Mouse (Mus musculus): ENCODE data around the gene Tmco4. TPM values are rescaled to one million over a fixed set of nuclear protein-coding genes. Genes with fewer than 3 reads are reported as not detected.
"Not testable (repeated sequence)": the region's sequence is repeated elsewhere in the genome, so short reads cannot be mapped to it uniquely, and the experiment has no call there.

Gene Tmco4
- polyA plus RNA-seq, 1 experiment from 2014 or later: 0.98 TPM

DNA sequence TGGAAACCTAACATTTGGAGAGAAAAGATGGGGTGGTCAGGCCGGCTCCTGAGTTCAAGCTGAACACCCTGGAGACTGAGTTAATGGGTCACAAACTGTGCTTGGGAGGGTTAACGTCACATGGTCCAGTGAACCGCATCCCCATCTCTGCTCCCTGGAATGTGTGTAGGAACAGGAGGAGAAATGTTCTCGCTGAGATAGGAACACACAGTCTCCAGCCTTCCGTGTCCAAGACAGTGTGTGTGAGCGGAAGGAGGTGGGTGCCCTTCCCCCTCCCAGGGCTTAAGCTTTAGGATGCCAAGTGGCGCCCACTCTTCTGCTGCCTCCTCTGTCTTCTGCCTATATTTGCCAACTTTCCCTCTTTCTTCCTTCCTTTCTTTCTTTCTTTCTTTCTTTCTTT, 12.8 kb upstream of the Tmco4 start:
- H3K27me3 ChIP-seq (replicated peaks): no peaks in the 10 kb centered on the region
- ATAC-seq (ENCODE audit: low FRiP score, low read depth): no peak

DNA sequence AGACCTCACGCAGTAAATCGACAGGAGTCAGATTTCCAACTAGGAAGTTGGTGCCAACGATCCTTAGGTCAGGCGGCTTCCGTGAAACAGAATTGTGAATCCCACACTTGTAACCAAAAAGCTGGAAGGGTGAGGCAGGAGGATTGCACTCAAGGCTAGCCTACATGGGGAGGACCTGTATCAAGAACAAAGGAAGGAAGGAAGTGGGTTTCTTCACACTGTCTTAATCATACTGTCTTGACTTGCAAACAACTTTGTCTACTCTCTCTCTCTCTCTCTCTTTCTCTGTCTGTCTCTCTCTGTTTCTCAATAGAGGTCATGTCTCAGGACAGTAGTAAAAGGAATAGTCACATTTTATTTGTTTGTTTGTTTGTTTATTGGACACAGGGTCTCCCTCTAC, 10.0 kb upstream of the Tmco4 start:
- 92% methylated on average over 5 of the region's 5 CpGs for WGBS

More for the DNA sequence above, 12.8 kb upstream of the Tmco4 start:
- Histone ChIP-seq H3K4me3 (no peak overlapping the region), H3K9me3 (no peaks in the 10 kb centered on the region), H3K9ac (no peak overlapping the region), H3K36me3 (no peaks in the 10 kb centered on the region), H3K27ac (no peak overlapping the region), H3K4me1 (no peaks in the 10 kb centered on the region), H3K4me2 (replicated peaks) (no peak overlapping the region)
- 72% methylated on average over 7 of the region's 7 CpGs for WGBS

DNA sequence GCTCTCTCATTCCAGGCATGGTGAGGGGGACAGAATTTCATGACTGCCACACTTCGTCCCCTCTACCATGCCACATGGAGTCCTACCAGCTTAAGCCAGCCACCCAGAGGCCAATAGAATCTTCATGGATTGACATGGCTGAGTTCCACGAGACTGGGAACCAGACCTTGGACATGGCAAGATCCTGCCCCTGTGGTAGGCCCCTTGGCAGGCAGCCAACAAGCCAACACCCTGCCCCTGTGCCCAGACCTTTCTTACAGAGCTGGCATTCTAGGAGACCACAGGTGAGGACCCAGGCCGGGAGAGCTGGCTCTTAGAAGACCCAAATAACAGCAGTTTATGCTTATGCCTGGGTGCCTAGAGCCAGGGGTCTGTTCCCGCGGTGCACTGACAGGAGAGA, 6.8 kb upstream of the Tmco4 start:
- no peak overlapping the region for H3K4me3 ChIP-seq
- H3K9me3 ChIP-seq: no peaks in the 10 kb centered on the region
- H3K4me2 ChIP-seq (replicated peaks): no peak overlapping the region
- no peaks in the 10 kb centered on the region for H3K36me3 ChIP-seq
- H3K4me1 ChIP-seq: no peaks in the 10 kb centered on the region
- no peaks in the 10 kb centered on the region for H3K27me3 ChIP-seq (replicated peaks)
- ATAC-seq (ENCODE audit: low FRiP score, low read depth): no peak
- 75% methylated on average over 5 of the region's 5 CpGs for WGBS
- no peak overlapping the region for H3K27ac ChIP-seq
- no peak overlapping the region for H3K9ac ChIP-seq

More for the DNA sequence above, 10.0 kb upstream of the Tmco4 start:
- no peak overlapping the region for H3K4me3 ChIP-seq
- no peak overlapping the region for H3K9ac ChIP-seq
- no peak overlapping the region for H3K4me2 ChIP-seq (replicated peaks)
- no peaks in the 10 kb centered on the region for H3K27me3 ChIP-seq (replicated peaks)
- H3K4me1 ChIP-seq: no peaks in the 10 kb centered on the region
- H3K9me3 ChIP-seq: no peaks in the 10 kb centered on the region
- no peak for ATAC-seq (ENCODE audit: low FRiP score, low read depth)
- H3K27ac ChIP-seq: no peak overlapping the region
- no peaks in the 10 kb centered on the region for H3K36me3 ChIP-seq

- no peaks in the 10 kb centered on the region for H3K27me3 ChIP-seq (replicated peaks)
- no peak within 1 kb of the TSS for H3K27ac ChIP-seq
- no peaks in the 10 kb centered on the region for H3K4me1 ChIP-seq
- H3K9me3 ChIP-seq: no peaks in the 10 kb centered on the region
- WGBS: 95% methylated on average over 13 of the region's 13 CpGs
- no peaks in the 10 kb centered on the region for H3K36me3 ChIP-seq
- no peak within 1 kb of the TSS for H3K9ac ChIP-seq
- no peak within 1 kb of the TSS for H3K4me3 ChIP-seq
- H3K4me2 ChIP-seq (replicated peaks): no peak within 1 kb of the TSS
- ATAC-seq (ENCODE audit: low FRiP score, low read depth): no peak
These were observed 5.8 kb upstream of the Tmco4 start, which contains the start of gene Rnf186 for GRCm38 (mm10) chr4:138966866-138967265. Rnf186 (plus strand) TSS chr4:138967112.

GRCm38 (mm10) chr4:138967485-138967884, 5.2 kb upstream of the Tmco4 start:
- no peaks in the 10 kb centered on the region for H3K27me3 ChIP-seq (replicated peaks)
- WGBS: 86% methylated on average over 15 of the region's 15 CpGs
- no peak overlapping the region for H3K9ac ChIP-seq
- no peak overlapping the region for H3K4me3 ChIP-seq
- no peaks in the 10 kb centered on the region for H3K9me3 ChIP-seq
- H3K36me3 ChIP-seq: no peaks in the 10 kb centered on the region
- no peak for ATAC-seq (ENCODE audit: low FRiP score, low read depth)
- peaks cover 5% of the 10 kb centered on the region for H3K4me1 ChIP-seq
- no peak overlapping the region for H3K27ac ChIP-seq
- H3K4me2 ChIP-seq (replicated peaks): no peak overlapping the region

DNA sequence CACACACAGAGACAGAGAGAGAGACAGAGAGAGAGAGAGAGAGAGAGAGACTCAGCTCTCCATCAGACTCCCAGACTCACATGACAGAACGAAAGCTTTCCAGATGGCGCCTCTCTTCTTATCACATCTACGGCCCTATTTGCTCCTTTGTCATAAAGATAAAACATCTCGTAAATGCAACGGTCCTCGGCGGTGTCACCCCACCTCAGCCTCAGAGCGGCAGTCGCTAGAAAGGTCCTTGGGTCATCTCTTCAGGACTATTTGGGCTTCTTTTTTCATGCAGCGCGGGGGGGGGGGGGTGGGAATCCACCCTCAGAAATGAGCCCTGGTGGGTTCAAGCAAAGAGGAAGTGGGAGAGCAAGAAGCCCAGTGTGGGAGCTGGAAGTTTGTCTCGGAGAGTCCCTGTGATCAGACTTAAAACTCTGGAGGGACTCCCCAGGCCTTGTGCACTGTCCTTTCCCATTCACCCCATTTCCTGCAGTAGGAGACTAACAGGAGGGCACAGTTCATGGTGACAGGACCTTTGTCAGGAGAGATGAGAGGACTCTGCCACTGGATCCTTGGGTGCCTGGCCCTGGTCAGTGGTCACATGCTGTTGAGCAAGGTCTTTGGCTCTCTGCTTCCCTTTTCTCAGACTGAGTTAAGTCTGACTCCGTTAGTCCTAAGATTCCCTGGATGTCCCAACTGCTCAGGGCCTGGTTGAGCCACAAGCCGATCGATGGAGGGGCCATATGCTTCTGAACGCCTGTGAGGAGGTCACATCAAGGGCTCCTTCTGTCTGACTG, 3.7 kb upstream of the Tmco4 start:
- ATAC-seq (ENCODE audit: low FRiP score, low read depth): no peak
- 68% methylated on average over 16 of the region's 16 CpGs for WGBS

GRCm38 (mm10) chr4:138969736-138970135, 3.0 kb upstream of the Tmco4 start:
- H3K9ac ChIP-seq: no peak overlapping the region
- H3K27me3 ChIP-seq (replicated peaks): no peaks in the 10 kb centered on the region
- H3K4me2 ChIP-seq (replicated peaks): no peak overlapping the region
- no peaks in the 10 kb centered on the region for H3K9me3 ChIP-seq
- no peak for ATAC-seq (ENCODE audit: low FRiP score, low read depth)
- no peak overlapping the region for H3K4me3 ChIP-seq
- no peaks in the 10 kb centered on the region for H3K36me3 ChIP-seq
- 74% methylated on average over 9 of the region's 9 CpGs for WGBS
- H3K4me1 ChIP-seq: peaks cover 16% of the 10 kb centered on the region
- no peak overlapping the region for H3K27ac ChIP-seq

More for the DNA sequence above, 3.7 kb upstream of the Tmco4 start:
- Histone ChIP-seq H3K4me2 (replicated peaks) (no peak overlapping the region), H3K9ac (no peak overlapping the region), H3K4me3 (no peak overlapping the region), H3K9me3 (no peaks in the 10 kb centered on the region), H3K36me3 (no peaks in the 10 kb centered on the region), H3K27me3 (replicated peaks) (no peaks in the 10 kb centered on the region), H3K27ac (no peak overlapping the region), H3K4me1 (peaks cover 16% of the 10 kb centered on the region)

DNA sequence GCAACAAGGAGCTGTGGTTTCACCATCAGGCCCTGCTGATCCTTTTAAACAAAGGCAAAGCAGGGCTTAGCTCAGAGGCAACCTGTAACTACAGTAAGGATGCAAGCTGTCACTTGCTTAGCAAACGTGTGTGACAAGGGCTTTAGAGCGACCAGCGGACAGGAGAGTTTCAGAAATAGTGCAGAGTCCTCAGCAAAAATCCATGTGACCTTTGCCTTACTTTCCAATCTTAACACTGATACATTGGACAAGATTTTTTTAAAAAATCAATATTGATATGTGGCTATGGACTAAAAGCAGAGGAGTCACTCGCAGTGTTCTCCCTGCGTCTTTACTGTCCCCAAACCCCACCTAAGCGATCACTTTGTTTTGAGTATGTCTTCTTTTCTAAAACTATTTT, 1.3 kb upstream of the Tmco4 start:
- no peak overlapping the region for H3K4me2 ChIP-seq (replicated peaks)
- no peak overlapping the region for H3K27ac ChIP-seq
- no peak overlapping the region for H3K9ac ChIP-seq
- no peaks in the 10 kb centered on the region for H3K36me3 ChIP-seq
- H3K4me3 ChIP-seq: no peak overlapping the region
- H3K9me3 ChIP-seq: no peaks in the 10 kb centered on the region
- no peaks in the 10 kb centered on the region for H3K27me3 ChIP-seq (replicated peaks)
- WGBS: 96% methylated on average over 6 of the region's 6 CpGs
- H3K4me1 ChIP-seq: peaks cover 16% of the 10 kb centered on the region
- no peak for ATAC-seq (ENCODE audit: low FRiP score, low read depth)

DNA sequence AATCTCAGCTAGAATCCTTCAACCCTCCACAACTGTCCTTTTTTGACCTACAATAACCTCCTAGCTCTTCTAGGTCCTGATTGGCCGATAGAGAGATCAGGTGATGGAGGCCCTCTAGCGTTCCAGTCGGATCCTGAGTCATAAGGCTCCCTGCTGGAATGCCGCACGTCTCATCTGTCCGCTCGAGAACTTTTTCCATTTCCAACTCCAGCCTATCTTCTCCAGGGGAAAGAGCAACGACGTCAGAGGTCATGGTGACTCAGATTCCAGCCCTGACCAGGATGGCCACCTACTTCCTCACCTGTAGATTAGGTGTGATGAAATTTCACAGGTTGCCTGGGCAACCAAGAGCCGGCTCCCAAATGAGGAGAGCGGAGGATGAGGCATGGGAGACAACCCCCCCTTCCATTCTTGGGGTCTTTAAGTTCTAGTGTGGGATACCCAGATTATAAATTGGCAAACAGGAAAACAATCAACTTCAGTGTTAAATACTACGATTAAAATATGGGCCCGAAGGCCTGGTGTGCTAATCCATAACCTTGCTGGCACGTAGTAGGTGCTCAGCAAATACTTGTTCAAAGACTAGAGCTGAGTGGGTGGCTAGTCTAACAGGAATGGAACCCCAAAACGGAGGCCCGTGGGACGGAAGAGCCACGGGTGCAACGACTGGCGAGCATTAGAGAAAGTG, 405 bp upstream of the Tmco4 start:
- Histone ChIP-seq H3K9ac (peak overlapping the region; percentile 72), H3K4me2 (replicated peaks) (peak overlapping the region; percentile 97), H3K4me3 (peak overlapping the region; percentile 54), H3K9me3 (no peaks in the 10 kb centered on the region), H3K27ac (no peak overlapping the region), H3K27me3 (replicated peaks) (no peaks in the 10 kb centered on the region), H3K4me1 (peaks cover 16% of the 10 kb centered on the region), H3K36me3 (no peaks in the 10 kb centered on the region)
- ATAC-seq (ENCODE audit: low FRiP score, low read depth): peak; percentile 35; the same call in 1 of the 2 replicates
- WGBS: 24% methylated on average over 20 of the region's 20 CpGs

DNA sequence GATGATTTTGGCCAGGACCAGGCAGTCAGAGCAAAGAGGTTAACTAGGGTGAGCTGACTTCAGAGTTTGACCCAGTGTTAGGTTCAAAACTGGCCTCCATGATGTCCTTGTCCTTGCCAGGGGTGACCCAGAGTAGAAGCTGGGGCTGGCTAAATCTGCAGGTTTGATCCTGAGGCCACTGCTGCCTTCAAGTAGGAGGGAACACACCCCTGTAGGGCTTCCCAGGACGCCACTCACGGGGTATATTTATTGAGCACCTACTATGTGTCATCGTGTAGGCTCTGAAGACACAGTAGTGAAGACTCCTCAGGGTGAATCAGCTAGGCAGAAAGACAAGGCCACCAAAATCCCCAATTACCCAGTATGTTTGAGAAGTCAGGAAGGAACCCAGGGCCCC, 1.0 kb downstream of the Tmco4 start:
- Histone ChIP-seq H3K27me3 (replicated peaks) (no peaks in the 10 kb centered on the region), H3K36me3 (no peaks in the 10 kb centered on the region), H3K9me3 (no peaks in the 10 kb centered on the region), H3K9ac (no peak overlapping the region; the same call in 1 of the 2 replicates), H3K4me1 (peaks cover 16% of the 10 kb centered on the region), H3K4me2 (replicated peaks) (peak overlapping the region; percentile 97), H3K4me3 (0 out of 2 replicates have a peak overlapping the region, but pooled peaks have one; percentile 54), H3K27ac (no peak overlapping the region)
- no peak for ATAC-seq (ENCODE audit: low FRiP score, low read depth)
- 41% methylated on average over 3 of the region's 3 CpGs for WGBS

GRCm38 (mm10) chr4:138974540-138974939, 1.9 kb downstream of the Tmco4 start:
- not testable (repeated sequence) for H3K36me3 ChIP-seq; H3K9ac ChIP-seq; H3K9me3 ChIP-seq; H3K4me3 ChIP-seq; H3K27me3 ChIP-seq (replicated peaks); ATAC-seq (ENCODE audit: low FRiP score, low read depth); H3K4me2 ChIP-seq (replicated peaks); H3K27ac ChIP-seq
- 92% methylated on average over 2 of the region's 2 CpGs for WGBS
- H3K4me1 ChIP-seq: peaks cover 16% of the 10 kb centered on the region

DNA sequence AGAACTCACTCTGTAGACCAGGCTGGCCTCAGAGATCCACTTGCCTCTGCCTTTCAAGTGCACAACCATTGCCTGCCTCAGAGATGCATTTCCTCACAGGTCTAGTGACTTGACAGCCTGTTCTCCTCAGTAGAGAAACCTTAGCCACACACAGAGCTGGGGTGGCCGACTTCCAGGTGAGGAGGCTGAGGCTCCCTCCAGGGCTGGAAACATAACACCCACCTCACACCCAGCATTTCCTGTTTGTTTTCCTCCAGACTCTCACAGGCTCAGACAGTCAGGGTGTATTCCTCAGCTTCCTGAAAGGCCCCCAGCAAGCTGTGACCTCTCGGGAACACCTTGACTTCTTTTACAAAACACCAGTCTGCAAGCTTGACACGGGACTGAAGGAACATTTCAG, 2.5 kb downstream of the Tmco4 start:
- 71% methylated on average over 3 of the region's 3 CpGs for WGBS
- no peak overlapping the region for H3K4me3 ChIP-seq
- H3K4me2 ChIP-seq (replicated peaks): no peak overlapping the region
- H3K4me1 ChIP-seq: peaks cover 16% of the 10 kb centered on the region
- H3K27ac ChIP-seq: no peak overlapping the region
- H3K27me3 ChIP-seq (replicated peaks): no peaks in the 10 kb centered on the region
- H3K36me3 ChIP-seq: no peaks in the 10 kb centered on the region
- H3K9me3 ChIP-seq: no peaks in the 10 kb centered on the region
- H3K9ac ChIP-seq: no peak overlapping the region
- ATAC-seq (ENCODE audit: low FRiP score, low read depth): no peak
